ENCODE assay signal across 31 mouse cellular contexts in genomic region chr10:119706983-119707382, GRCm38 (mm10).
DNase-seq lines count a peak whose midpoint lies in the region; ATAC-seq lines count a peak whose summit lies in the region.
"Had no signal": no experiment of that assay in that cellular context is flagged by ENCODE, and none has a peak within 500 bp of the region (broad histone marks: within the 10 kb centered on the region; RNA-seq: fewer than 3 reads in every experiment).

No protein-coding gene starts in this region.

- H3K36me3 ChIP-seq in forebrain, embryonic 16.5 days (ENCODE audit: control insufficient read depth, insufficient read depth): no peaks in the 10 kb centered on the region
- H3K36me3 ChIP-seq in forebrain, embryonic 12.5 days (replicated peaks): no peaks in the 10 kb centered on the region
- H3K36me3 ChIP-seq: embryonic facial prominence, embryonic 10.5 days; embryonic facial prominence, embryonic 13.5 days; heart, embryonic 12.5 days; heart, embryonic 15.5 days; hindbrain, embryonic 10.5 days had no signal

- no peaks in the 10 kb centered on the region for H3K9me3 ChIP-seq in forebrain, embryonic 16.5 days (ENCODE audit: control insufficient read depth, low read length)
- H3K9me3 ChIP-seq in forebrain, embryonic 12.5 days: no peaks in the 10 kb centered on the region
- H3K9me3 ChIP-seq: embryonic facial prominence, embryonic 10.5 days; embryonic facial prominence, embryonic 13.5 days; heart, embryonic 12.5 days; heart, embryonic 15.5 days; hindbrain, embryonic 10.5 days had no signal

- H3K4me1 ChIP-seq in forebrain, embryonic 16.5 days (replicated peaks; ENCODE audit: control insufficient read depth, insufficient read depth, low read length): 0 out of 2 replicates have a peak, but pooled peaks cover 3% of the 10 kb centered on the region
- no peaks in the 10 kb centered on the region for H3K4me1 ChIP-seq in forebrain, embryonic 12.5 days
- H3K4me1 ChIP-seq: embryonic facial prominence, embryonic 10.5 days; embryonic facial prominence, embryonic 13.5 days; heart, embryonic 12.5 days; heart, embryonic 15.5 days; hindbrain, embryonic 10.5 days had no signal

- H3K27ac ChIP-seq in forebrain, embryonic 16.5 days (ENCODE audit: low read length): 0 out of 2 replicates have a peak overlapping the region, but pooled peaks have one; percentile 14
- H3K27ac ChIP-seq in forebrain, embryonic 12.5 days: no peak overlapping the region
- H3K27ac ChIP-seq: embryonic facial prominence, embryonic 10.5 days; embryonic facial prominence, embryonic 13.5 days; heart, embryonic 15.5 days; hindbrain, embryonic 10.5 days; hindbrain, embryonic 14.5 days; hindbrain, postnatal 0 days had no signal

- ATAC-seq in forebrain, embryonic 16.5 days: peak; percentile 33; the same call in 1 of the 2 replicates
- no peak for ATAC-seq in forebrain, embryonic 12.5 days (ENCODE audit: low FRiP score)
- ATAC-seq: activated CD4-positive, CD25-positive, alpha-beta regulatory T cell, adult 4 months; hindbrain, postnatal 0 days; inflammation-experienced regulatory T-cells, adult 6 months; intestine, embryonic 16.5 days had no signal

- 74% methylated on average over 10 of the region's 10 CpGs for WGBS in forebrain, embryonic 16.5 days
- WGBS in forebrain, embryonic 12.5 days: 91% methylated on average over 10 of the region's 10 CpGs

- H3K9ac ChIP-seq in forebrain, embryonic 16.5 days (replicated peaks; ENCODE audit: low read depth, low read length): no peak overlapping the region
- H3K9ac ChIP-seq in forebrain, embryonic 12.5 days: no peak overlapping the region
- H3K9ac ChIP-seq: embryonic facial prominence, embryonic 13.5 days; heart, embryonic 12.5 days; heart, embryonic 15.5 days; hindbrain, embryonic 14.5 days had no signal

- peak; percentile 53 to 56 for DNase-seq in cerebellum, postnatal 10 days
- no peak for DNase-seq in cerebellum, adult 8-10 months
- peak; percentile 34 to 45 for DNase-seq in frontal cortex, postnatal 36 days (ENCODE audit: low spot score in 2 of 2)
- DNase-seq in frontal cortex, postnatal 25 days (ENCODE audit: low spot score in 2 of 2): no peak
- DNase-seq in right cerebral cortex, adult 18-20 months: peak; percentile 37
- DNase-seq in right cerebral cortex, postnatal 14 days: no peak
- DNase-seq: adrenal gland, adult 8-10 months; adrenal gland, postnatal 25 days; cerebellum, adult 11 months; cerebellum, adult 9-10 months; cerebellum, postnatal 36 days; embryo, embryonic 11 days; gastrocnemius, postnatal 10 days; gastrocnemius, postnatal 36 days; heart, postnatal 10 days; heart, postnatal 36 days; kidney, adult 18-20 months; kidney, adult 9 months had no signal

- no peak overlapping the region for H3K4me3 ChIP-seq in forebrain, embryonic 16.5 days (replicated peaks; ENCODE audit: low read length)
- H3K4me3 ChIP-seq in forebrain, embryonic 12.5 days (replicated peaks): no peak overlapping the region
- H3K4me3 ChIP-seq: embryonic facial prominence, embryonic 10.5 days; embryonic facial prominence, embryonic 13.5 days; erythroblast, embryonic 14.5 days; heart, embryonic 12.5 days; heart, embryonic 15.5 days; hindbrain, embryonic 10.5 days had no signal

- H3K4me2 ChIP-seq in forebrain, embryonic 16.5 days (ENCODE audit: low read length): no peak overlapping the region
- H3K4me2 ChIP-seq in forebrain, embryonic 12.5 days: no peak overlapping the region
- H3K4me2 ChIP-seq: embryonic facial prominence, embryonic 13.5 days; heart, embryonic 12.5 days; heart, embryonic 15.5 days; hindbrain, embryonic 14.5 days had no signal

- H3K27me3 ChIP-seq in forebrain, embryonic 16.5 days (replicated peaks; ENCODE audit: control insufficient read depth, insufficient read depth, low read length): no peaks in the 10 kb centered on the region
- H3K27me3 ChIP-seq in forebrain, embryonic 12.5 days: no peaks in the 10 kb centered on the region
- H3K27me3 ChIP-seq: embryonic facial prominence, embryonic 13.5 days; heart, embryonic 12.5 days; heart, embryonic 15.5 days had no signal

Comparison
In these comparisons a context has a peak if more than half of its experiments do, and no peak if none do; other contexts are left out.
1. DNase-seq: peak in cerebellum, postnatal 10 days (2 of 2), frontal cortex, postnatal 36 days (2 of 2) and right cerebral cortex, adult 18-20 months (single experiment); none in cerebellum, adult 8-10 months (single experiment), frontal cortex, postnatal 25 days (0 of 2) and right cerebral cortex, postnatal 14 days (single experiment).